Mouse (Mus musculus) lung, embryonic 15.5 days (tissue): ENCODE data around the gene C1qbp. TPM values are rescaled to one million over a fixed set of nuclear protein-coding genes. Genes with fewer than 3 reads are reported as not detected.

ENCODE experiments used
- ATAC-seq: fragments of 200-750 bp; cut with Nextera tagmentation; 2 replicates; pipeline ENCODE4 v1.8.0; 2017; ENCODE audit warnings: moderate number of reproducible peaks, borderline replicate concordance; ENCODE audit not compliant: low FRiP score, low TSS enrichment; ENCODE audit errors: extremely low read depth
- H3K27ac ChIP-seq: fragments of 300-500 bp; sonication (generic); 2 replicates; pipeline ENCODE4 v1.5.1; 2015; ENCODE audit warnings: moderate library complexity, mild to moderate bottlenecking, inconsistent platforms
- H3K27me3 ChIP-seq: fragments of 300-500 bp; sonication (generic); 2 replicates; pipeline ENCODE4 v1.6.1; 2015; ENCODE audit warnings: inconsistent platforms
- H3K36me3 ChIP-seq: fragments of 300-500 bp; sonication (generic); 2 replicates; pipeline ENCODE4 v1.6.1; 2015; ENCODE audit warnings: inconsistent platforms
- H3K4me1 ChIP-seq: fragments of 300-500 bp; sonication (generic); 2 replicates; pipeline ENCODE4 v1.6.1; 2015; ENCODE audit warnings: inconsistent platforms
- H3K4me2 ChIP-seq: fragments of 300-500 bp; sonication (generic); 2 replicates; pipeline ENCODE4 v1.6.1; 2015; ENCODE audit warnings: inconsistent platforms, mild to moderate bottlenecking, moderate library complexity
- H3K4me3 ChIP-seq: fragments of 300-500 bp; sonication (generic); 2 replicates; pipeline ENCODE4 v1.5.1; 2015; ENCODE audit warnings: mild to moderate bottlenecking, inconsistent platforms
- H3K9ac ChIP-seq: fragments of 300-500 bp; sonication (generic); 2 replicates; pipeline ENCODE4 v1.6.1; 2015; ENCODE audit warnings: inconsistent platforms
- H3K9me3 ChIP-seq: fragments of 300-500 bp; sonication (generic); 2 replicates; pipeline ENCODE4 v1.6.1; 2016; ENCODE audit warnings: inconsistent platforms
- WGBS: fragments of 180-500 bp; shearing (Covaris S2); methylation state at CpG from one replicate; pipeline ENCODE4 v1.1.7; 2015; 5-methylcytosine and 5-hydroxymethylcytosine counted together
- polyA plus RNA-seq: library from polyadenylated mRNA; unstranded; fragments of >200 nt; fragmentation: Nextera tagmentation; extraction: Ambion mirVana; gene quantifications from 2 replicates; pipeline ENCODE4 v1.2.1, GENCODE M21; 2015

Gene C1qbp
- polyA plus RNA-seq, 1 experiment from 2014 or later: 220 TPM

DNA sequence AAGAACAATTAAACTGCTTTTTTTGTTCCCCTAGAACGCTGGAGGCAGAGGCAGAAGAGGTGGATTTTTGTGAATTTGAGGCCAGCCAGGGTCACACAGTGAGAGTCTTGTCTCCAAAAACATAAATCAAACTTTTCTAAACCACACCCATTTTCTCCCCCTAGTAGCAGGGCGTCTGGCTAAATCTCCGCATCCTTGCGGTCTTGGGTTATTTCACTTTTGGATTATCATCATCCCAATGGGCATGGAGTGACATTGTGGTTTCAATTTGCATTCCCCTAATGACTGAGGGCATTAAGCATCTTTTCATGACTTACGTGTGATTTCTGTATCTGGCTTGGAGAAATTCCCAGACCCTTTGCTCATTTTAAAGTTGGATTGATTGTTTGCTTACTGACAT, 51.4 kb downstream of the C1qbp start:
- peaks cover 33% of the 10 kb centered on the region for H3K36me3 ChIP-seq
- no peaks in the 10 kb centered on the region for H3K4me1 ChIP-seq
- H3K9me3 ChIP-seq: no peaks in the 10 kb centered on the region
- no peaks in the 10 kb centered on the region for H3K27me3 ChIP-seq
- H3K27ac ChIP-seq: no peak overlapping the region
- WGBS: 80% methylated on average over 5 of the region's 5 CpGs
- H3K4me2 ChIP-seq: no peak overlapping the region
- no peak for ATAC-seq
- H3K4me3 ChIP-seq: no peak overlapping the region
- H3K9ac ChIP-seq: no peak overlapping the region

Other genes starting within 250 kb of the C1qbp start
- 4.6 and 5.4 TPM in 2 replicates for gene Zfp3, start 218.8 kb downstream of the C1qbp start, polyA plus RNA-seq
- gene Scimp, start 170.4 kb downstream of the C1qbp start, polyA plus RNA-seq: 0.35 and 0.46 TPM in 2 replicates
- 29.9 and 32.5 TPM in 2 replicates for gene Rabep1, start 138.2 kb downstream of the C1qbp start, polyA plus RNA-seq
- 123 and 127 TPM in 2 replicates for gene Nup88, start 13.1 kb downstream of the C1qbp start, polyA plus RNA-seq
- 75.4 and 81.4 TPM in 2 replicates for gene Rpain, start 12.8 kb downstream of the C1qbp start, polyA plus RNA-seq
- gene Dhx33, start 21.4 kb upstream of the C1qbp start, polyA plus RNA-seq: 18.4 and 18.6 TPM in 2 replicates
- 49.5 and 51.2 TPM in 2 replicates for gene Mis12, start 36.6 kb upstream of the C1qbp start, polyA plus RNA-seq
- 52.6 and 53.1 TPM in 2 replicates for gene Derl2, start 36.8 kb upstream of the C1qbp start, polyA plus RNA-seq
- gene 6330403K07Rik, start 50.5 kb upstream of the C1qbp start, polyA plus RNA-seq: 99.5 and 99.8 TPM in 2 replicates
- 0.11 and 0.19 TPM in 2 replicates for gene Nlrp1a, start 161.7 kb upstream of the C1qbp start, polyA plus RNA-seq
- gene Nlrp1b, start 247.7 kb upstream of the C1qbp start, polyA plus RNA-seq: not detected in 2 replicates